Mouse (Mus musculus): Measurements from ENCODE around the gene Bcr.

Bcr gene

DNA sequence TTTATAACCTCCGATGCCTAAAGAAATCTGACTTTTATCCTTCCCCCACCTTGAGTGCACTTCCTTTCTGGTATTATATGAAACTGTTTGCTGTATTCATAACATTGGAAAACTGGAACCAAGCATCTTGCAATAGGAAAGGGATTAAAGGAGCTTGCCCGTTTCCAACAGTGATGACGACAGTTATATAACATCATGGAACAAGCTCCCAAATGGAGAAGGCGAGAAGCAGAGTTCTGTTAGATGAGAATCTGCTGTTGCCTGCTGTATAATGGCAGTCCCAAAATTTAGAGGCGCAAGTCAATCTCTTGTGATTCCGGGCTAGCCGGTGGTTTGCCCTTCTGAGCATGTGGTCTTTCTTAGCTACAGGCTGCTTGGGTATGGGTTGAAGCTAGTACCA lies 34.8 kb downstream of the Bcr start:
- DNase-seq, result no peak

DNA sequence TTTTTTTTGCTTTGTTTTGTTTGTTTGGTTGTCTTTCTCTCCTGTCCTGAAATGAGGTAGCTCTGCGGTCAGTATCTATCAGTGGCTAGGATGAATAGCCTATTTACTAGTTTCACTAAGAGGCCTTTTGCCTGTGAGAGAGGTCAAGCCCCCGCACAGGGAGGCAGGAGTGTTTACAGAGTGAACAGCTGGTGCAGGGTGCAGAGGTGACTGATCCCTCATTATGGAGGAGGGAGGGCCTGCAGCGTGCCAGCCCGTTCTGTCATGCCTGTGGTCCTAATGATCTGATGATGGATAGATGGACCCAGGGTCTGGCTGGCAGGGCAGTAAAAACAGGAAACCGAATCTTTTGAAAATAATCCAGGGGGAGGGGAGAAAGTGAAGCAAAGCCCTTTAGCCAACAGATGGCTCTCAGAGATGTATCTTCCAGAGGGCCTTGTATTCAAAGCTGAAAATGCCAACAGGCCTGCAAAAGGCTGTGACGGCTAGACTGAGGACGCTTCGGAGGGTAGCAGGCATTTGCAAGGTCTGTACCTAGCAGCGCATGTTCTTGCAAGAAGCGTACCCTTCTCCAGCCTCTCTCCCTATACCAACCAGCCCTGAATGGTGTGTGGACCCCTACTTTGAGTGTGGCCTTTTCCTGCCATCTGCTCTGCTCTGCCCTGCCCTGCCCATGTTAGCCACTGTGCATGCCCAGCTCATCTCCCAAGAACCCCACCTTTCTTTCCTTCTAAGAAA lies 38.2 kb downstream of the Bcr start:
- peak; percentile 73 for DNase-seq

DNA sequence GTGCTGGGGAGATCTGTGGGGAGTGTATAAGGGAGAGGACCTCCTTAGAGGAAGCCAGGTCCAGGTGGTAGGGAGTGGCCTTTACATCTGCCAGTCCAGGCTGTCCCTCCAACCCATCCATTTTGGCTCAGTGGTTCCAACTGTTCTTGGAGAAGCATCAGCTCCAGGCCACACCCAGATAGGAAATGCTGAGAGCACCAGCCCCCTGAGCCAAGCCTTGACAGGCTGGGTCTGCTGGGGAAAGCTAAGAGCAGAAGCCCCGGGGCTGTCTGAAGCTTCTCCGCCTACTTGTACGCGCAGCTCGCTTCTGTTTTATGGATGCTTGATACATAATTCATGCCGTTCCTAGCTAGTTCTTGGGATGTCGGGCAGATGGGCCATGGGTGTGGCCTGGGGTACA lies 39.9 kb downstream of the Bcr start:
- DNase-seq, result no peak

DNA sequence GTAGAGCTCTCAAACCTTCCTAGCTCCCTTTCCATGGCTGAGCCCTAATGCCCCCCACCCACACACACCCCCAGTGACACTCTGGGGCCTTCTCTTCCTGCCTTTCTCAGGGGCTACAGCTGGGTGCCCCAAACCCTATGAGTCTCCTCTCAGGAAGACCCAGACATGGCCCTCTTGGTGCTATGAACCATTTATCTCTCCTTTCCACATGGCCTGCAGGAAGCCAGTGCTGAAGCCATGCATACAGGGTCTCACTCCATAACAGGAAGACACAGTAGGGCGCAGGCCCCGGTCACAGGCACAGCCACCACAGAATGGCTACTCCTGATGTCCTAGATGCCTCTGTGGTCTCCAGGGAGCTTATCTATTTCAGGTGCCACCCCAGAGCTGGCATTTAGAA lies 43.1 kb downstream of the Bcr start:
- DNase-seq, result no peak

- DNase-seq, result peak; percentile 59
Observed at GRCm38 (mm10) chr10:75104191-75105098, 44.1 kb downstream of the Bcr start.

GRCm38 (mm10) chr10:75105099-75105461 lies 44.7 kb downstream of the Bcr start:
- DNase-seq, result peak; percentile 69

DNA sequence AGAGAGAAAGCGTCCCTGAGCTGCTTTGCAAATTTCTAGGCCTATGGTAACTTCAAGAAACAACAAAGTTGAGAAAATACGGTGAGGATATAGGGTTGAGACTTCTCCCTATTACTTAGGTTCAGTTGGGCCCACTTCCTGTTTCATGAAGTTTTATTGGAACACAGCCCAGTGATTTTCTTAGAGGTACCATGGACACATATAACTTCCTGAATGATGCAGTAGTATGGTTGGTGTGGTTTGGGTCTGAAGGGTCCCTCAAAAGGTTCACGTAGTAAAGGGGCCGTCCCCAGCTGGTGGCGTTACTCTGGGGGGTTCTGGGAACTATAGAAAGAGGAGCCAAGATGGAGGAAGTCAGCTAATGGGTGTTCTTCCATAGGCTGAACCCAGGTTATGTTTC lies 45.3 kb downstream of the Bcr start:
- DNase-seq, result no peak

GRCm38 (mm10) chr10:75106940-75107381 lies 46.6 kb downstream of the Bcr start:
- no peak for DNase-seq

GRCm38 (mm10) chr10:75108092-75108491 lies 47.7 kb downstream of the Bcr start:
- no peak for DNase-seq

GRCm38 (mm10) chr10:75111446-75112201 lies 51.2 kb downstream of the Bcr start:
- no peak for DNase-seq

- no peak for DNase-seq
Observed at GRCm38 (mm10) chr10:75112405-75112804, 52.0 kb downstream of the Bcr start.

GRCm38 (mm10) chr10:75113620-75114019 lies 53.2 kb downstream of the Bcr start:
- DNase-seq, result no peak

DNA sequence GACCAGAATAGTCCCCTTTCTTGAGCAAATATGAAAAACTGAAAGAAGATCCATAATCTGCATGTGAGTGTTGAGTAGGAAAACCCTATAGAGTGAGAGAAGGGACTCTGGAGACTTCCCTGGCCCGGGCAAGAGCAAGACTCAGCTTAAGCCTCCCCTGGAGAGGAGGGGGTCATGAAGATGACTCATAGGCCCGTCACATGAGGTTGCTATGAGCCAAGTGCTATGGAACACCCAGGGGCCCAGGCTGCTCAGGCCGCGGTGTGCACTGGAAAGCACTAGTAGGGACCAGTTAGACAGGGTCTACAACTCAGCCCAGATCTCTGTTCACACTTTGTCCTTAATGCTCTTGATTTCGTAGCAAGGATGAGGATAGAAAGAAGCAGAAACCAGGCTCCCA lies 54.8 kb downstream of the Bcr start:
- no peak for DNase-seq

DNA sequence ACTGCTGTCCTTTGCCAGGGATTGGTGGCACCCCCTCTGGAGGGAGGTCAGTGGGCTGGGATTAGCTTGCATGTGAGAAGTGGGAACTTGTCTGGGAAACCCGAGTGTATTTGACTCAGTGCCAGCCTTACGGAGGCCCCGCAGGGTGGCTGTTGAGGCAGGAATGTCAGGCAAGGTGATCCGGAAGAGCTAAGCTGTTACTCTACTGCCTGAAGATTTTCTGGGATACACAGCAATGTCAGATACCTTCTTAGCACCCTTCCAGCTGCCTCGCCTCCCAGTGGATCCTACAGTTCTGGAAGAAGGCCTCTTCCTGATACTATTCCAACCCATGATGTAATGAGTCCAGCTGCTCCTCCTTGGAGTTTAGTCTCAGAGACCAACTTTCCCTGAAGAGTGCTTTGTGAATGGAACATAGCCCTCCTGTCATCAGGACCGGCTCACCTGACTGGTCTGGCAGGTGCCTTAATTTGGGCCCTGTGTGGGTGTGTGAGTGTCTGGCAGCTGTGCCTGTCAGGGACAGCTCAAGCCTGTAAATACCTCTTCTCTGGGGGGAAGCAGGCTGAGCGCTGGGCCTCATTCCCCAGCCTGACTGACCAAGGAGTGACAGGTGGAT lies 56.6 kb downstream of the Bcr start:
- peak; percentile 68 for DNase-seq

- no peak for DNase-seq
Observed at GRCm38 (mm10) chr10:75118444-75118843, 58.1 kb downstream of the Bcr start.

- no peak for DNase-seq
Observed at GRCm38 (mm10) chr10:75119396-75119795, 59.0 kb downstream of the Bcr start.

GRCm38 (mm10) chr10:75120176-75120575 lies 59.8 kb downstream of the Bcr start:
- no peak for DNase-seq

DNA sequence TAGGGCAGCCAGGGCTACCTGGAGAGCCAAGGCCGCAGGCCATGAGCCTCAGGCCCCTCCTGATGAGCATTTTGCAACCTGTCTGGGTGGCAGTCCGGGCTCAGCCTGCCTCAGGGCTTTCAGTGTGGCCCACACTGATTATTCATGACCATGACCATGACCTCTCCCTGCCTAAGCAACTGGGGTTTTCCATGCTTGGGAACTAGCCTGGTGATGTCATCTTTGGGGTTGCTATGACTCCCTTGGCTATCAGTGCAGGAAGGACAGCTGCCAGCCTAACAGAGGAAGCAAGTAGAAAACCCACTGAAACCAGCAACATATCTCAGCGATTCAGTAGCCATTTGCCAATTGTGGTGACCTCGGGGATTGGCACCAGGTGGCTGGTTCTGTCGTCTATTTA lies 60.6 kb downstream of the Bcr start:
- peak; percentile 80 for DNase-seq

DNA sequence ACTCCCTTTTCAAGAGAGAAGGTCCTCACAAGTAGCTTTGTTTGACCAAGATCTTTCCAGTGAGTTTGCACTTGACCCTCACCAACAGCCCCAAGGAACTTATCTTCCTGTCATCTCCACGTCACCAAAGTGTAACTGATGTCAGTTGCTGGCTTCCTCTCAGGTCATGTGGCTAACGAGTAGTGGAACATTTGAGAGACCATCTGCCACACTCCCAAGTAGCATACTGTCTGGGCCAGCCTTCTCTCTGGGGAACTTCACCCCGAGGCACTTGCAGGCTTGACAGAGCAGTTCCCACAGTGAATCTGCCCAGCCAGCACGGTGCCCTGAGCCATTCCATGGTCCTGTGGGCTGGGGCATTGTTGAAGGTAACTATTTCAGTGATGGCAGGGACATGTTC lies 65.2 kb downstream of the Bcr start:
- no peak for DNase-seq

DNA sequence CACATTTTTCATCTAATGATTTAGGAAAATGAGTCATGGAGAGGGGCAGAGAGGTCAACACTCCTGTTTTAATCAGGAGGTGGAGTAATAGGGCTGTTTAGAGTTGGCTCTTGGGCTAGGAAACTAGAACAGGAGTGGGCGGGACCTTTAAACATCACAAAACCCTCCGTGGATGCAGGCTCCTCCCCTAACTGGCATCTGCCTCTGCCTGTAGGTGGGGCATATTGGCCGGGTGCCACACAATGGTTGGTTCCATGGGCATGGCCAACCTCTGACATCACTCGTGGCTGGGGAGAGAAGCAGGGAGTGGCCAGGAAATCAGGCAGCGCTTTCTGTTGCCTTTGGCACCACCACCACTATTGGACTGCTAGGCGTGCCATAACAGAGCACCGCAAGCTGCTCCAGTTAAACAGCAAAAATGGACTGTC lies 68.9 kb downstream of the Bcr start:
- peak; percentile 90 for DNase-seq

- DNase-seq, result no peak
Observed at GRCm38 (mm10) chr10:75130372-75131046, 70.1 kb downstream of the Bcr start.

DNA sequence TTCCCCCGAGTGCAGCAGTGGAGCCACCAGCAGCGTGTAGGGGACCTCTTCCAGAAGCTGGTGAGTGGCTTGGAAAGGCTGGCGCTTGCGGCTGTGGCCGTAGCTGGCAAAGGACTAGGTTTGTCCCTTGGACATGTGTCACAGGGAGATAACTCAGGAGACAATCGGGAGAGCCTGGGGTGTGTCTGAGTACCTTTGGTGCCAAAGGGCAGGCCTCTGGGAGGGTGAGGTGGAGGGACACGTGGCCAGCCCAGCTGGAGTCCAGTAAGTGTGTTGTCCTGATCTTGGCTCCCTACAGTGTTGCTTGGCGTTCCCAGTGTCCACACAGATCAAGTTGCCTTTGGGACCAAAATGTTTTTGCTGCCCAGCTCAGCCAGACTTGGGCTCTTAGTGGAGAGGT lies 71.2 kb downstream of the Bcr start:
- DNase-seq, result no peak

All from lung, postnatal 10 days (tissue).